Mouse (Mus musculus) stomach, postnatal 0 days (tissue): Measurements from ENCODE around the gene Josd1. TPM values are rescaled to one million over a fixed set of nuclear protein-coding genes. Genes with fewer than 3 reads are reported as not detected.
A peak's percentile ranks its signal among the peaks of the same experiment; 100 is the strongest.

Experiments
- ATAC-seq: fragments of 200-750 bp; cut with Nextera tagmentation; 2 replicates; pipeline ENCODE4 v1.8.0; 2017; ENCODE audit not compliant: low FRiP score, low TSS enrichment
- DNase-seq: peaks from one replicate; pipeline ENCODE4 v3.0.0-alpha.2; 2016; ENCODE audit warnings: low spot score
- H3K27ac ChIP-seq: fragments of 300-500 bp; sonication (generic); replicated peaks from 2 replicates; pipeline ENCODE4 v1.5.1; 2014; ENCODE audit warnings: mild to moderate bottlenecking, control low read depth
- H3K27me3 ChIP-seq: fragments of 300-500 bp; sonication (generic); 2 replicates; pipeline ENCODE4 v1.6.1; 2014; ENCODE audit warnings: low read length; ENCODE audit not compliant: control insufficient read depth, insufficient read depth
- H3K36me3 ChIP-seq: fragments of 300-500 bp; sonication (generic); 2 replicates; pipeline ENCODE4 v1.6.1; 2014; ENCODE audit warnings: low read length, mixed read lengths; ENCODE audit not compliant: control insufficient read depth, insufficient read depth
- H3K4me1 ChIP-seq: fragments of 300-500 bp; sonication (generic); replicated peaks from 2 replicates; pipeline ENCODE4 v1.6.1; 2014; ENCODE audit warnings: antibody characterized with exemption; ENCODE audit not compliant: control insufficient read depth, insufficient read depth
- H3K4me2 ChIP-seq: fragments of 300-500 bp; sonication (generic); replicated peaks from 2 replicates; pipeline ENCODE4 v1.6.1; 2014; ENCODE audit warnings: low read depth, mild to moderate bottlenecking, control low read depth, moderate library complexity
- H3K4me3 ChIP-seq: fragments of 300-500 bp; sonication (generic); 2 replicates; pipeline ENCODE4 v1.5.1; 2014; ENCODE audit warnings: low read depth, low read length, control low read depth
- H3K9ac ChIP-seq: fragments of 300-500 bp; sonication (generic); 2 replicates; pipeline ENCODE4 v1.6.1; 2014; ENCODE audit warnings: mild to moderate bottlenecking, low read length, control low read depth, mixed read lengths
- H3K9me3 ChIP-seq: fragments of 300-500 bp; sonication (generic); 2 replicates; pipeline ENCODE4 v1.6.1; 2016; ENCODE audit warnings: low read length; ENCODE audit not compliant: control insufficient read depth
- CTCF ChIP-seq: IDR thresholded peaks from 2 replicates; pipeline ENCODE4 v1.5.1; 2016; ENCODE audit warnings: antibody characterized with exemption, low read depth, mild to moderate bottlenecking, moderate library complexity
- EP300 ChIP-seq: optimal IDR thresholded peaks from 2 replicates; pipeline ENCODE3; 2016; ENCODE audit warnings: antibody characterized with exemption
- WGBS: fragments of 180-500 bp; shearing (Covaris S2); extraction: QIAGEN DNeasy Blood & Tissue Kit; methylation state at CpG from one replicate; pipeline ENCODE4 v1.1.7; 2014; 5-methylcytosine and 5-hydroxymethylcytosine counted together
- polyA plus RNA-seq: library from polyadenylated mRNA; unstranded; fragments of >200 nt; fragmentation: Nextera tagmentation; extraction: Ambion mirVana; gene quantifications from 2 replicates; pipeline ENCODE4 v1.2.1, GENCODE M21; 2015

The Josd1 gene
- polyA plus RNA-seq, 1 experiment from 2014 or later, result 11.7 TPM

DNA sequence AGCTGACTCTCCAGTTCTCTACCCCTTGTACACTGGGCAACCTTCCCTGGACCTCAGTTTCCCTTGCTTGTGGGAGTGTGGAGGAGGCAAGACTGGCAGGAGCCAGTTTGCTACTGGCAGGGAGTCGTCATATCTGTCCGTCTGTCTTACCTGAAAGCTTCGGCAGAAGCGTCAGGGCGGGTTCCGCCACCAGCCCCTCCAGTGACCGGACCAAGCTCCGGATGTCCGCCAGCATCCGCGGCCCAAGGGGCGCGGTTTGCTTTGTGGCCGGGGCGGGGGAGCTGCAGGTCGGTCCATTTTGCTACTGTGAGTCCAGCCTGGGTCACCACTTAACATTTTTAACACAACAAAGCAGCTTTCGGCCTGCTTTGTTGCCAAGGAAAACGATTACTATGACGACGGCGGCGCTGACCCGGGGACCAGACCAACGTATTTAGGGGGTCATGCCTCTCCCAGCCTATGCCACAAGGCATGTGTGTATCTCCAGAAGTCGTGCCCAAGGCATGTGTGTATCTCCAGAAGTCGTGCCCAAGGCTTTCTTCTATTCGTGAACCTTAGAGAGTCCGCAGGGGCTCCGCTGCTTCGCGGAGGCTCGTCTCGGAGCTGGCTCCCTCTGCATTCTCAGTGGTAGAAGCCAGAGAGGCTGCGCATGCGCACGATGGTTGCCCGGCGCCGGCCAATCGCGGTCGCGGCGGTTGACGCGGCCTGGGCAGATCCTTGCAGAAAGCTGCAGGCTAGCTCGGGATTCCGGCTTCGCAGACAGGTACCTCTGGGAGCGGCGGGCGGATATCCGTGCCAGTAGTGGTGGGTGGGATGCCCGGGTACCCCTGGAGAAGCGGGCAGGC lies 29.0 kb downstream of the Josd1 start, which contains the start of the genes Fam227a and Cby1:
Gene Fam227a (minus strand): TSS at position 426 of the 845 bp plus-strand sequence.
Gene Cby1 (plus strand): TSS at position 669 of the 845 bp plus-strand sequence.
- TF ChIP-seq CTCF (no peak), EP300 (no peak)
- Histone ChIP-seq H3K9me3 (no peaks in the 10 kb centered on the region), H3K9ac (peak within 1 kb of the TSS; percentile 78), H3K4me3 (peak within 1 kb of the TSS; percentile 69), H3K27ac (peak within 1 kb of the TSS; percentile 96), H3K27me3 (no peaks in the 10 kb centered on the region), H3K4me1 (0 out of 2 replicates have a peak, but pooled peaks cover 2% of the 10 kb centered on the region), H3K4me2 (peak within 1 kb of the TSS; percentile 87), H3K36me3 (no peaks in the 10 kb centered on the region)
- under 1% methylated on average over 55 of the region's 55 CpGs for WGBS
- DNase-seq (peak; percentile 96), ATAC-seq (peak; percentile 89)

DNA sequence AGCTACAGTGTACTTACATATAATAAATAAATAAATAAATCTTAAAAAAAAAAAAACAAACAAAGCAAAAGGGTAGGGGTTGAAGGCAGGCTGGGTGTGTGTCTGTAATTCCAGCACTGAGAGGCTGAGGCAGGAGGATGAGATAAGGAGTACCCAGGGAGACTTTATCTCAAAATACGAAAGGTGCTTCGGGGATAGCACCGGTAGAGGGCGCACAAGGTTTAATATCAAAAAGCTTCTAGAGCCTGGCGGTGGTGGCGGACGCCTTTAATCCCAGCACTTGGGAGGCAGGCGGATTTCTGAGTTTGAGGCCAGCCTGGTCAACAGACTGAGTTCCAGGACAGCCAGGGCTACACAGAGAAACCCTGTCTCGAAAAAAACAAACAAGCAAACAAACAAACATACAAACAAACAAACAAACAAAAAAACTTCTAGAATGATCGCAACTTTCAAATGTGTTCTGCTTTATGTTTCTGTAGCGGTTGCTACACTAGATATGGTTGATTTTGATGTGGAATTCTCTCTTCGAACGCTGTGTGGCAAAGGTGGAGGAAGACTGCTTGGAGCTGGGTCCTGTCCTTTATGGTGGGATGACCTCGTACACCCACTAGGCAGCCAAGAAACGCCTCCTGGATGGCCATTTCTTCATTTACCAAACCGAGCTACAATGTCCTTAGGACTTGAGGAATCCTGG lies 29.7 kb downstream of the Josd1 start:
- peak overlapping the region; percentile 69 for H3K4me3 ChIP-seq
- H3K4me2 ChIP-seq, result peak overlapping the region; percentile 87
- no peaks in the 10 kb centered on the region for H3K36me3 ChIP-seq
- no peaks in the 10 kb centered on the region for H3K27me3 ChIP-seq
- 0 out of 2 replicates have a peak, but pooled peaks cover 2% of the 10 kb centered on the region for H3K4me1 ChIP-seq
- H3K27ac ChIP-seq, result peak overlapping the region; percentile 96
- TF ChIP-seq CTCF (peak; percentile 77), EP300 (no peak)
- peak; percentile 89 for DNase-seq
- peak overlapping the region; percentile 78 for H3K9ac ChIP-seq
- H3K9me3 ChIP-seq, result no peaks in the 10 kb centered on the region
- 2% methylated on average over 16 of the region's 16 CpGs for whole genome bisulfite sequencing
- peak; percentile 22 for ATAC-seq

DNA sequence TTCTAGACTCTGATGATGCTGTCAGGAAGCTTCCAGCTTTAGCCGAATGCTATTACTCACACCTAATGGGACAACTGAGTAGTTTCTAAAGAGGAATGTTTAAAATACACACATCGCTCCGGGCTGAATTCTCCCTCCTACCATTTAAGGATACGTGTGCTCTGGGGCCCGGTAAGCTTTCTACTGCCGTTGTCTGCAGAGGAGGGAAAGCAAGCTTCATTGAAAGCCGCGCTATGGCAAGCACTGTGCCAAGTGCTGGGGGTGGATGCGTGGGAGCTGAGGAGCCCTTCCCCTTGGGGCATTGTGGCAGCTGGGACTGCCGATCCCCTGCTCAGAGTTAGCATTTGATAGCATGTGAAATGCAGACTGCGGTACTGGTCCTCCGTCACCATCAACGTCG lies 31.3 kb downstream of the Josd1 start:
- DNase-seq (no peak), ATAC-seq (no peak)
- Histone ChIP-seq H3K36me3 (no peaks in the 10 kb centered on the region), H3K4me3 (no peak overlapping the region), H3K4me2 (no peak overlapping the region), H3K9me3 (no peaks in the 10 kb centered on the region), H3K9ac (no peak overlapping the region), H3K27me3 (no peaks in the 10 kb centered on the region), H3K4me1 (0 out of 2 replicates have a peak, but pooled peaks cover 2% of the 10 kb centered on the region), H3K27ac (peak overlapping the region; percentile 75)
- TF ChIP-seq EP300 (no peak), CTCF (no peak)
- WGBS, result 77% methylated on average over 14 of the region's 14 CpGs

DNA sequence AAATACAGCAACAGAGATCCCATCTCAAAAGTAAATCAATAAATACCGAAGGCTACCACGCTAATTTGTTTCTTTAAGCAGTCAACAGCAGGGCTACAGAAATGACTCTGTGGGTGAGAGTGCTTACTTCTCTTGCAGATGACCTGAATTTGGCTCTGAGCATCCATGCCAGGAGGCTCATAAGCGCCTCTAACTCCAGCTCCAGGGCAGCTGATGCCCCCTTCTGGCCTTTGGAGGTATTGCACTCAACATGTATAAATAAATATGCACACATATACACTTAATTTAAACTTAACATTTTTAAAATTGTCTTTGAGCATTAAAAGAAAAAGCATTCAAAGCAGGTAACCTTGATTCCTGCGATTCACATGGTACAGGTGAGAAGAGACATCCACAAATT lies 36.2 kb downstream of the Josd1 start:
- ATAC-seq, result no peak
- H3K9ac ChIP-seq, result no peak overlapping the region
- H3K4me1 ChIP-seq, result no peaks in the 10 kb centered on the region
- no peak for TF ChIP-seq EP300
- TF ChIP-seq CTCF, result peak; percentile 70
- DNase-seq, result no peak
- H3K4me3 ChIP-seq, result no peak overlapping the region
- H3K9me3 ChIP-seq, result no peaks in the 10 kb centered on the region
- no peak overlapping the region for H3K27ac ChIP-seq
- H3K36me3 ChIP-seq, result no peaks in the 10 kb centered on the region
- H3K27me3 ChIP-seq, result no peaks in the 10 kb centered on the region
- no peak overlapping the region for H3K4me2 ChIP-seq
- WGBS, result 80% methylated on average over 4 of the region's 4 CpGs

DNA sequence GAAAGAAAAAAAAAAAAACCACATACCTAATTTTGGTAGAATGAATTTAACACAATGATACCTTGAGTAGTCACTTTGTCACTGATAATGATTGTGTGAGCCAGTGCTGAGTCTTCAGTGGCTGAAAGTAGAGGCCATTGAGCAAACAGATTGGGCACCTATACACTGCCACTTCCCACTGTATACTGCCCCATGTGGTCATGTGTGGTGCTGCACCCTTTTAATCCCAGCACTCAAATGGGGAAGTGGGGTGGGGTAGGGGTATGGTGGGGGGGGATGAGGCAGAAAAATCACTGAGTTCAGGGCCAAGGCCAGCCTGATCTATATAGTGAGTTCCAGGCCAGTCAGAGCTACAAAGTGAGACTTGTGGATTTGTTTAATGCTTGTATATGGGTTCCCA lies 37.1 kb downstream of the Josd1 start:
- Histone ChIP-seq H3K4me3 (no peak overlapping the region), H3K27ac (no peak overlapping the region), H3K27me3 (no peaks in the 10 kb centered on the region), H3K9ac (no peak overlapping the region), H3K4me2 (no peak overlapping the region), H3K36me3 (no peaks in the 10 kb centered on the region), H3K9me3 (no peaks in the 10 kb centered on the region), H3K4me1 (no peaks in the 10 kb centered on the region)
- ATAC-seq, result 0 out of 2 replicates have a peak, but pooled peaks have one; percentile 33
- DNase-seq, result peak; percentile 42
- TF ChIP-seq CTCF (peak; percentile 74), EP300 (no peak)
